Mouse (Mus musculus): ENCODE data around the gene Aipl1.
A peak's percentile ranks its signal among the peaks of the same experiment; 100 is the strongest.
"Not testable (repeated sequence)": the region's sequence is repeated elsewhere in the genome, so short reads cannot be mapped to it uniquely, and the experiment has no call there.

Aipl1 gene

DNA sequence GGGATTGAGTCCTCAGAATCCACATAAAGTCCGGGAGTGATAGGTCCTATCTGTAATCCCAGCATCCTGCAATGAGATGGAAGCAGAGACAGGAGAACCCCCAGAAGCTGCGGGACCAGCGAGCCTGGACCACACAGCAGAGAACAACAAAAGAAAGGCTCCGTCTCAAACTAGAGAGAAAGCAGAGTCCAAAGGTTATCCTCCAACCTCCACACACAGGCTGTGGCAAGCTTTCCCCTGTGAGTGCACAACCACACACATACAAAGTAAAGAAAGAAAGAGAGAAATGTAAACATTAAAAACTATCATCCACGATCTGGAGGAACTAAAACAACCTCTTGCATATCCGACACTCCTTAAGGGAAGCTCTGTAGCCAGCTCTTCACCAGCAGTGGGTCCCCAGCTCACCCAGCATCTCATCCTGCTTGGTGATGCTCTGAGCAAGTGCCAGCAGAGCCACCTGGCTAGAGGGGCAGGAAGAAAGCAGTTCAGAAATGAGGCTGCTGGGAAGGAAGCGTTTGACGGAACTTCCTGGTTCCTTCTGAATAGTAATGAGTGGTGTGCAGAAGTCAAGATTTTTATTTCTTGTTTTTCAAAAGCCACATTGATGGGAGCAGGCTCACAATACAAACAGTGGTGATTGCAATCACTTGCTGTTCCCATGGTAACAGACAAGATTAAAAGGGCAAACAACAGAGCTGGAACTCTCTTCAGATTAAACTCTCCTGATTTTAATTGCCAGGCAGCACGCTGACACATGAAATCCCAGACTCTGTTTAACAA, 26.2 kb downstream of the Aipl1 start:
- no peak for DNase-seq

GRCm38 (mm10) chr11:72010367-72010766, 26.9 kb downstream of the Aipl1 start:
- DNase-seq, result no peak

- no peak for DNase-seq
These were observed 31.8 kb downstream of the Aipl1 start for GRCm38 (mm10) chr11:72005547-72005946.

- DNase-seq, result no peak
These were observed 34.1 kb downstream of the Aipl1 start for GRCm38 (mm10) chr11:72003171-72003570.

GRCm38 (mm10) chr11:72002138-72002853, 35.0 kb downstream of the Aipl1 start:
- DNase-seq, result peak in 1 of 2 experiments; percentile 29

GRCm38 (mm10) chr11:72000194-72000593, 37.1 kb downstream of the Aipl1 start:
- no peak for DNase-seq

DNA sequence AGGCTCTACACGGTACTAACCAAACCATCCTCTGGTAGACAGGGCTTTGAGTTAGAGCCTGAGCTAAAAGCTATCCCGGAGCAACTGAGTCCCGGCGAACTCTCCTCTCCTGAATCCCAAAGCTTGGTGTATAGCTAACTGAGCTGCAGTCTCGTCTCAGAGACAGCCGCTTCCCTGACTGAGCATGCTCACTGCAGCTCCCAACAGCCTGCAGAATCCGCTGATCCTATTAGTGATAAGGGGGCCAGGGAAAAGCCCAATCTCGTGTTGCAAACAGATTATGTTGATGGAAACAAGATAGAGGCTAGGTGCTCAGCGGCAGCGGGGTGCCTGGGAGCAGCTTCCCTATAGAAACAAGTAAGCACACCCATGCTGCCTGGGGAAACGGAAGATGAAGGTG, 40.5 kb downstream of the Aipl1 start:
- no peak for DNase-seq

- DNase-seq, result peak; percentile 48 to 62
These were observed 41.3 kb downstream of the Aipl1 start for GRCm38 (mm10) chr11:71995968-71996511.

- DNase-seq, result no peak
These were observed 44.9 kb downstream of the Aipl1 start for GRCm38 (mm10) chr11:71992438-71992837.

DNA sequence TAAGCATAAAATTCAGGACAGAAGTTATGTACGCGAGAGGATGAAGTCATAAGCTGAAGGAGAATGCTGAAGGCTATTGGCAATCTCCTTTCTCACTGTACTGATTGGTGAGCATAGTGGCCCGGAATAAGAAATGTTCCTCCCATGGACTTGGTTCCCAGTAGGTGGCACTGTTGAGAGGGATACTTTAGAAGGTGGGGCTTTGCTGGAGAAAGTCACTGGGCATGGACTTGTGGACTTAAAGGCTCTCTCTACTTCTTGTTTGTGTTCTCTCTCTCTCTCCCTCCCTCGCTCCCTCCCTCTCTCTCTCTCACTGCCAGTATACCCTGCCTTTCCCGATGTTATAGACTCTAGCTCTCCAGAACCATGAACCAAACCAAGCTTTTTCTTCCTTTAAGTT, 45.8 kb downstream of the Aipl1 start:
- DNase-seq, result peak; percentile 38 to 47

DNA sequence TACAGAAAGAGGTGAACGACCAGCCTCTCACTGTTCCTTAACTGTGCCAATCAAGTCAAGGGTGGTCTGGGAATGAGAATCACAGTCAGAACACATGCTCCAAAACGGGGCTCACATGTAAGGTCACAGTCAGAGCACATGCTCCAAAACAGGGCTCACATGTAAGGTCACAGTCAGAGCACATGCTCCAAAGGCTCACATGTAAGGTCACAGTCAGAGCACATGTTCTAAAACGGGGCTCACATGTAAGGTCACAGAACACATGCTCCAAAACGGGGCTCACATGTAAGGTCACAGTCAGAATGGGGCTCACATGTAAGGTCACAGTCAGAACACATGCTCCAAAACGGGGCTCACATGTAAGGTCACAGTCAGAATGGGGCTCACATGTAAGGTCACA, 47.9 kb downstream of the Aipl1 start:
- not testable (repeated sequence) for DNase-seq

- DNase-seq, result no peak
These were observed 49.9 kb downstream of the Aipl1 start for GRCm38 (mm10) chr11:71987159-71988150.

DNA sequence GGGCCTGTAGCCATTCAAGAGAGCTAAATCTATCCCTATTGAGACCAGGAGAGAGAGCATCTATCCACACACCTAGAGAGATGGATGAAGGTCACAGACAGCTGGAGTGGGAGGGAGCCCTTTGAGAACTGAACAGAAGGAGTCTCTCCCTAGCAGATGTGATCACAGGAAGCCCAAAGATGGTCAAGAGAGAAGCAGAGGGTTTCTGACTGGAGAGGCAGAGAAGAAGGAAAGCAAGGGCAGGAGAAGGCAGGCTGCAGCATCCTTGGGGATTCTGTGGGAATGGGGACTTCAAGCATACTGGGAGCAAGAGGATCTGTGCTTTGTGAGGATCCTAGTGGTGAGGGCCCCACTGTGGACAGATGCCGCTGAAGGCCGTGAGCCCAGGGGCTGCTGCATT, 51.5 kb downstream of the Aipl1 start:
- DNase-seq, result no peak

- no peak for DNase-seq
These were observed 52.1 kb downstream of the Aipl1 start for GRCm38 (mm10) chr11:71985101-71985711.

- DNase-seq, result no peak
These were observed 53.2 kb downstream of the Aipl1 start for GRCm38 (mm10) chr11:71984093-71984492.
